Mouse (Mus musculus): ENCODE measurements around the gene Kars. TPM values are rescaled to one million over a fixed set of nuclear protein-coding genes. Genes with fewer than 3 reads are reported as not detected.

Kars gene
- polyA plus RNA-seq, 1 experiment from 2014 or later: 288 TPM

DNA sequence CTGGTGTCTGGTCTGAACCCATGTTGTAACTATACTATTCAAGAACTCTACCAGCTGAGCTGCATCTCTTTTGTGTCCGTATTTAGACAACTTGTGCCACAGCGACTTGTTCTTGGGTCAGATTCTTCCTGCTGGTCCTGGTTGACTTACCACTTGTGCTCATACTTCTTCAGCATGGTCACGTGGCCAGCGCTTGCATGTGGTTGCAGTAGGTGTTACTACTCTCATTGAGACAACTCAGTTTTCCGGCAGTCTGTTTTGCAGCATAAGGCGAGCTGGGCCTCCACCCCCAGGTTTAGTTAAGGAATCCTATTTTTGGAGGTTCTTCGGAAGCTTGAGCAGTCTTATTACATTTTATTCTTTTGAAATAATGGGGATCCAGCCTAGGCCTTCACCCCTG is 59.8 kb downstream of the Kars start:
- no peak overlapping the region for H3K4me2 ChIP-seq (ENCODE audit: low read depth, severe bottlenecking)
- WGBS: 93% methylated on average over 7 of the region's 7 CpGs
- ATAC-seq (ENCODE audit: insufficient number of reproducible peaks, low FRiP score, low TSS enrichment, low read depth) (no peak), DNase-seq (ENCODE audit: low spot score) (no peak)
- H3K4me3 ChIP-seq (ENCODE audit: low read depth, low read length): no peak overlapping the region
- H3K27ac ChIP-seq (replicated peaks; ENCODE audit: low read depth, low read length): no peak overlapping the region
- H3K4me1 ChIP-seq (ENCODE audit: control insufficient read depth, insufficient read depth, low read length): no peaks in the 10 kb centered on the region
- no peaks in the 10 kb centered on the region for H3K27me3 ChIP-seq (ENCODE audit: control insufficient read depth, insufficient read depth, low read length)
- no peaks in the 10 kb centered on the region for H3K9me3 ChIP-seq (ENCODE audit: control insufficient read depth, low read length)
- no peak overlapping the region for H3K9ac ChIP-seq (ENCODE audit: low read length)
- H3K36me3 ChIP-seq (ENCODE audit: control insufficient read depth, insufficient read depth, low read length): peaks cover 10% of the 10 kb centered on the region

DNA sequence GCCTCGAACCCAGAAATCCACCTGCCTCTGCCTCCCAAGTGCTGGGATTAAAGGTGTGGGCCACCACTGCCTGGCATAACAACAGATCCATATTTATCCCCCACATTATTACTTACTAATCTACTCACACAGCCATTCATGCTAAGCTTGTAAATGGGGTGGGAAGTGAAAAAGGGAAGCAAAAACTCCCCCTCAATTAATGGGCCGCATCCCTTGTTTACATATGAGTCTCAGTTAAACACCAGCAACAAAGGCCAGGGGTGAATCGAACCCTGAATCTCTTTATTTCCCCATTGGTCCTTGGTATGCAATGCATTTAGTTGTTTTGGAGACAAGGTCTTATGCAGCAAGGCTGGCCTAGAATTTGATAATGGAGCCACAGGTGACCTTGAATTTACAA is 60.3 kb downstream of the Kars start:
- Histone ChIP-seq H3K4me1 (ENCODE audit: control insufficient read depth, insufficient read depth, low read length) (no peaks in the 10 kb centered on the region), H3K27ac (replicated peaks; ENCODE audit: low read depth, low read length) (no peak overlapping the region), H3K4me3 (ENCODE audit: low read depth, low read length) (no peak overlapping the region), H3K36me3 (ENCODE audit: control insufficient read depth, insufficient read depth, low read length) (peaks cover 11% of the 10 kb centered on the region), H3K4me2 (ENCODE audit: low read depth, severe bottlenecking) (no peak overlapping the region), H3K27me3 (ENCODE audit: control insufficient read depth, insufficient read depth, low read length) (no peaks in the 10 kb centered on the region), H3K9me3 (ENCODE audit: control insufficient read depth, low read length) (no peaks in the 10 kb centered on the region), H3K9ac (ENCODE audit: low read length) (no peak overlapping the region)
- no peak for ATAC-seq (ENCODE audit: insufficient number of reproducible peaks, low FRiP score, low TSS enrichment, low read depth)
- DNase-seq (ENCODE audit: low spot score): no peak
- WGBS: 92% methylated on average over 3 of the region's 3 CpGs

- no peaks in the 10 kb centered on the region for H3K4me1 ChIP-seq (ENCODE audit: control insufficient read depth, insufficient read depth, low read length)
- DNase-seq (ENCODE audit: low spot score) (no peak), ATAC-seq (ENCODE audit: insufficient number of reproducible peaks, low FRiP score, low TSS enrichment, low read depth) (no peak)
- no peak overlapping the region for H3K4me3 ChIP-seq (ENCODE audit: low read depth, low read length)
- H3K27ac ChIP-seq (replicated peaks; ENCODE audit: low read depth, low read length): no peak overlapping the region
- H3K4me2 ChIP-seq (ENCODE audit: low read depth, severe bottlenecking): no peak overlapping the region
- H3K9me3 ChIP-seq (ENCODE audit: control insufficient read depth, low read length): no peaks in the 10 kb centered on the region
- H3K27me3 ChIP-seq (ENCODE audit: control insufficient read depth, insufficient read depth, low read length): no peaks in the 10 kb centered on the region
- WGBS: 94% methylated on average over 8 of the region's 8 CpGs
- no peak overlapping the region for H3K9ac ChIP-seq (ENCODE audit: low read length)
- H3K36me3 ChIP-seq (ENCODE audit: control insufficient read depth, insufficient read depth, low read length): peaks cover 10% of the 10 kb centered on the region; the same call in 1 of the 2 replicates
These were observed 63.2 kb downstream of the Kars start for GRCm38 (mm10) chr8:111947954-111948353.

DNA sequence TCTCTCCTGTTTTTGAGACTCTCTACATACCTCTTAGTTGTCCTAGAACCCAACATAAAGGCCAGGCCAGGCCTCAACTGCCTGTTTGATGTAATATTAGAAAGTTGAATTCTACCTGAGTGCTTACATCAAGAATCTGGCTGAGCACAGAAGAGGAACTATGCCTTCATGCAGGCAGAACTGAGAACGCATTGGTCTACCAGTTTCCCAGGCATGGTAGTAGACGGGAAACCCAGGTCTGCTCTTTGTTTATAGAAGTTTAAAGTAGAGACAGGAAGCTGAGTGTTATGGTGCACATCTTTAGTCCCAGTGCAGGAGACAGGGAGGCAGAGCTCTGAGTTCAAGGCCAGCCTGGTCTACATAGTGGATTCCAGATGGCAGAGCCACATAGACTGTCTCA is 64.0 kb downstream of the Kars start:
- peaks cover 10% of the 10 kb centered on the region; the same call in 1 of the 2 replicates for H3K36me3 ChIP-seq (ENCODE audit: control insufficient read depth, insufficient read depth, low read length)

DNA sequence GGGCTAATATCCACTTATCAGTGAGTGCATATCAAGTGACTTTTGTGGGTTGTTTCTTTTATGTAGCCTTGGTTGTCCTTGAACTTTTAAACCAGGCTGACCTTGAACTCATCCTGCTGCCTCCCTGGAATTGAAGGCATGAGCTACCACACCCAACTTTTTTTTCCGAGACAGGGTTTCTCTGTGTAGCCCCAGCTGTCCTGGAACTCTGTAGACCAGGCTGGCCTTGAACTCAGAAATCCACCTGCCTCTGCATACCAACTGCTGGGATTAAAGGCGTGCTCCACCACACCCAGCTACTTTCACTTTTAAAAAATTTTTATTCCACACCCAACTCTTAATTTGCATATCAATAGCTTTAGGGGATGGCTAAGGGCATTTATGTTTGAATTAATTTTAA is 67.6 kb downstream of the Kars start:
- no peak overlapping the region for H3K9ac ChIP-seq (ENCODE audit: low read length)
- WGBS: 87% methylated on average over 2 of the region's 2 CpGs
- peaks cover 6% of the 10 kb centered on the region; the same call in 1 of the 2 replicates for H3K36me3 ChIP-seq (ENCODE audit: control insufficient read depth, insufficient read depth, low read length)
- H3K9me3 ChIP-seq (ENCODE audit: control insufficient read depth, low read length): no peaks in the 10 kb centered on the region
- H3K4me2 ChIP-seq (ENCODE audit: low read depth, severe bottlenecking): no peak overlapping the region
- H3K27me3 ChIP-seq (ENCODE audit: control insufficient read depth, insufficient read depth, low read length): no peaks in the 10 kb centered on the region
- ATAC-seq (ENCODE audit: insufficient number of reproducible peaks, low FRiP score, low TSS enrichment, low read depth) (no peak), DNase-seq (ENCODE audit: low spot score) (no peak)
- H3K27ac ChIP-seq (replicated peaks; ENCODE audit: low read depth, low read length): no peak overlapping the region
- peaks cover 9% of the 10 kb centered on the region for H3K4me1 ChIP-seq (ENCODE audit: control insufficient read depth, insufficient read depth, low read length)
- H3K4me3 ChIP-seq (ENCODE audit: low read depth, low read length): no peak overlapping the region

More for the DNA sequence above, 64.0 kb downstream of the Kars start:
- ATAC-seq (ENCODE audit: insufficient number of reproducible peaks, low FRiP score, low TSS enrichment, low read depth) (no peak), DNase-seq (ENCODE audit: low spot score) (no peak)
- Histone ChIP-seq H3K4me3 (ENCODE audit: low read depth, low read length) (no peak overlapping the region), H3K27me3 (ENCODE audit: control insufficient read depth, insufficient read depth, low read length) (no peaks in the 10 kb centered on the region), H3K4me1 (ENCODE audit: control insufficient read depth, insufficient read depth, low read length) (no peaks in the 10 kb centered on the region), H3K4me2 (ENCODE audit: low read depth, severe bottlenecking) (no peak overlapping the region), H3K9ac (ENCODE audit: low read length) (no peak overlapping the region), H3K27ac (replicated peaks; ENCODE audit: low read depth, low read length) (no peak overlapping the region), H3K9me3 (ENCODE audit: control insufficient read depth, low read length) (no peaks in the 10 kb centered on the region)
- 89% methylated on average over 2 of the region's 2 CpGs for WGBS

Other genes with a start within 250 kb of the Kars start
- gene Cfdp1, start 157.0 kb downstream of the Kars start, polyA plus RNA-seq (2014; fragmentation: Nextera tagmentation; extraction: Ambion mirVana): 268 TPM in 2 replicates
- 7.7 and 7.8 TPM in 2 replicates for gene Tmem170, start 134.6 kb downstream of the Kars start, polyA plus RNA-seq (2014; fragmentation: Nextera tagmentation; extraction: Ambion mirVana)
- 2.5 and 2.9 TPM in 2 replicates for gene Chst5, start 100.9 kb downstream of the Kars start, polyA plus RNA-seq (2014; fragmentation: Nextera tagmentation; extraction: Ambion mirVana)
- 19.8 and 21.9 TPM in 2 replicates for gene Tmem231, start 77.4 kb downstream of the Kars start, polyA plus RNA-seq (2014; fragmentation: Nextera tagmentation; extraction: Ambion mirVana)
- gene Gabarapl2, start 70.6 kb downstream of the Kars start, polyA plus RNA-seq (2014; fragmentation: Nextera tagmentation; extraction: Ambion mirVana): 179 and 182 TPM in 2 replicates
- gene Adat1, start 19.0 kb downstream of the Kars start, polyA plus RNA-seq (2014; fragmentation: Nextera tagmentation; extraction: Ambion mirVana): 12.6 and 13.9 TPM in 2 replicates
- gene Terf2ip, start 75 bp upstream of the Kars start, polyA plus RNA-seq (2014; fragmentation: Nextera tagmentation; extraction: Ambion mirVana): 28.6 and 29.2 TPM in 2 replicates
- gene Gm6793, start 3.7 kb upstream of the Kars start, polyA plus RNA-seq (2014; fragmentation: Nextera tagmentation; extraction: Ambion mirVana): 0.75 and 1.2 TPM in 2 replicates

Measured in limb, embryonic 11.5 days (tissue).